8 mouse cellular contexts compared by ENCODE assay signal in genomic region chr1:106602941-106603340, GRCm38 (mm10).
A peak's percentile ranks its signal among the peaks of the same experiment; 100 is the strongest.
DNase-seq lines count a peak whose midpoint lies in the region; TF ChIP-seq lines count a peak whose summit lies in the region.

No protein-coding gene starts in this region.

- no peak for TF ChIP-seq CTCF in left cerebral cortex, adult 2 months (IDR thresholded peaks at IDR 0.05)

- peak; percentile 22 to 52 for DNase-seq in left cerebral cortex, postnatal 14 days (ENCODE audit: low spot score in 2 of 2)
- DNase-seq in left cerebral cortex, adult 2 months (ENCODE audit: extremely low spot score in 1 of 2, low spot score in 2 of 2): no peak
- DNase-seq in brain, adult 2 months (ENCODE audit: low read depth, low spot score): peak; percentile 65
- DNase-seq in embryo, embryonic 10 days (ENCODE audit: low spot score): peak; percentile 47
- peak; percentile 17 for DNase-seq in layer of hippocampus, adult 9-11 months
- DNase-seq in gastrocnemius, postnatal 25 days: no peak
- DNase-seq in testis, postnatal 10 days (ENCODE audit: low spot score): no peak
- DNase-seq in spleen, postnatal 36 days (ENCODE audit: low spot score in 2 of 2): no peak

- H3K4me3 ChIP-seq in left cerebral cortex, adult 2 months: no peak overlapping the region

- intact Hi-C loops in left cerebral cortex, postnatal 14 days (cut with DNase I): no loop called here
- intact Hi-C loops in left cerebral cortex, adult 2 months (cut with DNase I): no loop called here

- no peak overlapping the region; the same call in 1 of the 2 replicates for H3K27ac ChIP-seq in left cerebral cortex, adult 2 months

Comparison
In these comparisons a context has a peak if more than half of its experiments do, and no peak if none do; other contexts are left out.
1. DNase-seq: peak in left cerebral cortex, postnatal 14 days (2 of 2), brain, adult 2 months (single experiment), embryo, embryonic 10 days (single experiment) and layer of hippocampus, adult 9-11 months (single experiment); none in left cerebral cortex, adult 2 months (0 of 2), gastrocnemius, postnatal 25 days (single experiment), testis, postnatal 10 days (single experiment) and spleen, postnatal 36 days (0 of 2).